Mouse (Mus musculus): ENCODE results near the gene Pdcd1.

Pdcd1 gene

GRCm38 (mm10) chr1:94034984-94035743, 17.2 kb downstream of the Pdcd1 start:
- in situ Hi-C loops (cut with MboI, MseI), result loop anchor here (25.0 kb wide), 4 partner anchors 1098 to 1973 kb away; partner anchors contain the start of genes Ankmy1 (in 1 of the 2), Capn10 (in 1 of the 2), Dusp28 (in 1 of the 2) and Rnpepl1 (in 1 of the 2)

GRCm38 (mm10) chr1:94033075-94033602, 19.2 kb downstream of the Pdcd1 start:
- in situ Hi-C loops (cut with MboI, MseI), result loop anchor here (25.0 kb wide), 4 partner anchors 1096 to 1971 kb away; partner anchors contain the start of genes Ankmy1 (in 1 of the 2), Capn10 (in 1 of the 2), Dusp28 (in 1 of the 2) and Rnpepl1 (in 1 of the 2)

- in situ Hi-C loops (cut with MboI, MseI), result loop anchor here (10.0 to 25.0 kb wide), 5 partner anchors 1091 to 1966 kb away; partner anchors contain the start of genes Ankmy1 (in 1 of the 2), Capn10 (in 1 of the 2), Dusp28 (in 1 of the 2) and Rnpepl1 (in 1 of the 2)
These were observed 23.6 kb downstream of the Pdcd1 start for GRCm38 (mm10) chr1:94028741-94029140.

- in situ Hi-C loops (cut with MboI, MseI), result loop anchor here (10.0 to 25.0 kb wide), 5 partner anchors 1090 to 1965 kb away; partner anchors contain the start of genes Ankmy1 (in 1 of the 2), Capn10 (in 1 of the 2), Dusp28 (in 1 of the 2) and Rnpepl1 (in 1 of the 2)
These were observed 24.7 kb downstream of the Pdcd1 start for GRCm38 (mm10) chr1:94027506-94028108.

GRCm38 (mm10) chr1:94020151-94020550, 32.2 kb downstream of the Pdcd1 start, which contains the start of gene Neu4:
Gene Neu4 (plus strand): TSS chr1:94020451.
- in situ Hi-C loops (cut with MboI, MseI), result loop anchor here (5.0 to 10.0 kb wide), 2 partner anchors 62 to 1515 kb away; no protein-coding TSS in a partner anchor

- in situ Hi-C loops (cut with MboI, MseI), result no loop called here
These were observed 40.7 kb downstream of the Pdcd1 start for GRCm38 (mm10) chr1:94011643-94012042.

- in situ Hi-C loops (cut with MboI, MseI), result loop anchor here (5.0 kb wide), 2 partner anchors 67 to 137 kb away; no protein-coding TSS in a partner anchor
These were observed 43.5 kb downstream of the Pdcd1 start for GRCm38 (mm10) chr1:94008826-94009225.

- in situ Hi-C loops (cut with MboI, MseI), result loop anchor here (5.0 kb wide), 2 partner anchors 64 to 134 kb away; no protein-coding TSS in a partner anchor
These were observed 46.3 kb downstream of the Pdcd1 start for GRCm38 (mm10) chr1:94005954-94006506.

GRCm38 (mm10) chr1:94001023-94001422, 51.3 kb downstream of the Pdcd1 start:
- in situ Hi-C loops (cut with MboI, MseI), result no loop called here

GRCm38 (mm10) chr1:93991491-93991890, 60.9 kb downstream of the Pdcd1 start:
- in situ Hi-C loops (cut with MboI, MseI), result loop anchor here (5.0 kb wide), 2 partner anchors 69 to 134 kb away; no protein-coding TSS in a partner anchor

- in situ Hi-C loops (cut with MboI, MseI), result loop anchor here (5.0 kb wide), 2 partner anchors 69 to 134 kb away; no protein-coding TSS in a partner anchor
These were observed 61.3 kb downstream of the Pdcd1 start for GRCm38 (mm10) chr1:93991068-93991467.

- in situ Hi-C loops (cut with MboI, MseI), result loop anchor here (5.0 kb wide), 2 partner anchors 68 to 133 kb away; no protein-coding TSS in a partner anchor
These were observed 62.1 kb downstream of the Pdcd1 start, which contains the start of gene Gal3st2c for GRCm38 (mm10) chr1:93990209-93990608. Gene Gal3st2c (plus strand): TSS chr1:93990509.

GRCm38 (mm10) chr1:93988786-93989185, 63.6 kb downstream of the Pdcd1 start:
- in situ Hi-C loops (cut with MboI, MseI), result loop anchor here (5.0 to 10.0 kb wide), 2 partner anchors 86 to 89 kb away; no protein-coding TSS in a partner anchor

Data from T-helper 17 cell (primary cell).